Mouse (Mus musculus): ENCODE measurements at regions not wholly inside any gene's neighbourhood (a gene's known extent, or its start where the extent isn't known, plus 50 kb on each side); places are given as distances from the start of the nearest gene placed in this dataset.

DNA sequence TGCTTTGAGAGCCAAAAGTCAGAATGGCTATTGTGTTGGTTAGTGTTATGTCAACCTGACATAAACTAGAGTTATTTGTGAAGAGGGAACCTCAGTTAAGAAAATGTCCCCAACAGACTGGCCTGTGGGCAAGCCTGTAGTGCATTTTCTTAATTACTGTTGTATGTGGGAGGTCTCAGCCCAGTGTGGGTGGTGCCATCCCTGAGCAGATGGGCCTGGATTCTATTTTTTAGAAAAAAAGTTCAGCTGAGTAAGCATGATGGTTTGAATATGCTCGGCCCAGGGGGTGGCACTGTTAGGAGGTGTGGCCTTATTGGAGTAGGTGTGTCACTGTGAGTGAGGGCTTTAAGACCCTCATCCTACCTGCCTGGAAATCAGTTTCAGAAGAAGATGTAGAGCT is 104.0 kb downstream of the Tmem215 start:
- 77% methylated on average over 1 of the region's 1 CpGs for WGBS
- no peak overlapping the region for H3K4me3 ChIP-seq (ENCODE audit: low read depth, low read length)

DNA sequence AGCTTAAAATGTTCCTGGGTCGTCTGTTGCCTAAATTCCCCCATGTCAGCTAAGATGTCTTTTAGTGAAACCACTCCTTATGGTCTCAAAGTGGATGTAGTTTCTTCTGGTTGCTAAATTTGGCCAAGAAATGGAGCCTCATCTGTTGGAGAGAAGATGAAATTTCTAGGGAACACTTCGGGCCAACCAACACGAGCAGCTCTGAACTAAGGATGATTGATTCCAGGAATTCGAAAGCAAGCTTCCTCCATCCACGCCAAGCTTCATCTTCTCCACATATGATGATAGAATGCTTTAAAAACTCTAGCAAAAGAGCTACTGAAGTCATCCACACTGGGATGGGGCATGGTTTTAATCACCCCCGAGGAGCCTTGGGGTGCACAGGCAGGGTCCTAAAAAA is 112.5 kb downstream of the Tmem215 start:
- Histone ChIP-seq H3K9ac (no peak overlapping the region), H3K9me3 (ENCODE audit: low read depth, low read length) (no peaks in the 10 kb centered on the region), H3K36me3 (ENCODE audit: insufficient read depth) (no peaks in the 10 kb centered on the region), H3K4me3 (ENCODE audit: low read depth, low read length) (no peak overlapping the region), H3K4me1 (ENCODE audit: insufficient read depth) (no peaks in the 10 kb centered on the region), H3K27me3 (ENCODE audit: insufficient read depth, low read length) (no peaks in the 10 kb centered on the region), H3K27ac (ENCODE audit: low read depth) (no peak overlapping the region), H3K4me2 (no peak overlapping the region)
- TF ChIP-seq CTCF (IDR thresholded peaks at IDR 0.05; ENCODE audit: low read depth): no peak
- DNase-seq: no peak
- no peak for ATAC-seq (ENCODE audit: insufficient read depth)
- 76% methylated on average over 6 of the region's 6 CpGs for WGBS

More for the DNA sequence above, 104.0 kb downstream of the Tmem215 start:
- ATAC-seq (ENCODE audit: insufficient read depth) (no peak), DNase-seq (no peak)
- no peak overlapping the region for H3K4me2 ChIP-seq
- H3K27ac ChIP-seq (ENCODE audit: low read depth): no peak overlapping the region
- no peaks in the 10 kb centered on the region for H3K4me1 ChIP-seq (ENCODE audit: insufficient read depth)
- H3K27me3 ChIP-seq (ENCODE audit: insufficient read depth, low read length): no peaks in the 10 kb centered on the region
- TF ChIP-seq CTCF (IDR thresholded peaks at IDR 0.05; ENCODE audit: low read depth): no peak
- no peaks in the 10 kb centered on the region for H3K9me3 ChIP-seq (ENCODE audit: low read depth, low read length)
- H3K9ac ChIP-seq: no peak overlapping the region
- H3K36me3 ChIP-seq (ENCODE audit: insufficient read depth): no peaks in the 10 kb centered on the region

GRCm38 (mm10) chr4:40584940-40585571 is 113.1 kb downstream of the Tmem215 start:
- WGBS: 62% methylated on average over 3 of the region's 3 CpGs
- ATAC-seq (ENCODE audit: insufficient read depth) (peak; percentile 87), DNase-seq (peak; percentile 80)
- Histone ChIP-seq H3K4me1 (ENCODE audit: insufficient read depth) (no peaks in the 10 kb centered on the region), H3K27me3 (ENCODE audit: insufficient read depth, low read length) (no peaks in the 10 kb centered on the region), H3K36me3 (ENCODE audit: insufficient read depth) (no peaks in the 10 kb centered on the region), H3K9me3 (ENCODE audit: low read depth, low read length) (no peaks in the 10 kb centered on the region), H3K4me3 (ENCODE audit: low read depth, low read length) (no peak overlapping the region), H3K9ac (no peak overlapping the region), H3K4me2 (no peak overlapping the region), H3K27ac (ENCODE audit: low read depth) (no peak overlapping the region)
- no peak for TF ChIP-seq CTCF (IDR thresholded peaks at IDR 0.05; ENCODE audit: low read depth)

- ATAC-seq (ENCODE audit: insufficient read depth) (no peak), DNase-seq (no peak)
- Histone ChIP-seq H3K27ac (ENCODE audit: low read depth) (no peak overlapping the region), H3K4me1 (ENCODE audit: insufficient read depth) (no peaks in the 10 kb centered on the region), H3K4me2 (no peak overlapping the region), H3K27me3 (ENCODE audit: insufficient read depth, low read length) (no peaks in the 10 kb centered on the region), H3K9ac (no peak overlapping the region), H3K9me3 (ENCODE audit: low read depth, low read length) (no peaks in the 10 kb centered on the region), H3K36me3 (ENCODE audit: insufficient read depth) (no peaks in the 10 kb centered on the region), H3K4me3 (ENCODE audit: low read depth, low read length) (no peak overlapping the region)
- WGBS: 91% methylated on average over 1 of the region's 1 CpGs
- TF ChIP-seq CTCF (IDR thresholded peaks at IDR 0.05; ENCODE audit: low read depth): no peak
Observed at GRCm38 (mm10) chr4:40586045-40586444, 114.1 kb downstream of the Tmem215 start.

DNA sequence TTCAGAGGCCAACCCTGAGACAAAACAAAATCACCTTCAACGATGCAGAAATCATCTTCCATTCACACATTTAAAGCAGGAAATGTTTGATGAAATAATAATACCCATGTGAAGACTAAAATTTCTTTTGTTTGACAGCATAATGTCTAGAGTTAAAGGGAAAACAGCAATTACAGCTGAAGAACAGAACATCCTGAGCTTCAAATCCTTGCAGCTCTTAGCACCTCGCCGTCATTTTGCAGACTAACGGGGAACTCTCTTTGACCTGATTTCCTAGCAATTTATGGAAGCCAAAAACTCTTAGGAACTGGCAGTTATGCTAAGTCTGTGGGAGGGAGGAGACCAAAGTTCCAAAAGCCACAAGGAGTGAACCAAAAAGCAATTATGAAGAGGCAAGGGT is 115.3 kb downstream of the Tmem215 start:
- no peak overlapping the region for H3K9ac ChIP-seq
- TF ChIP-seq CTCF (IDR thresholded peaks at IDR 0.05; ENCODE audit: low read depth): no peak
- 79% methylated on average over 4 of the region's 4 CpGs for WGBS

GRCm38 (mm10) chr4:40593806-40594205 is 109.2 kb downstream of the Aptx start:
- H3K4me3 ChIP-seq (ENCODE audit: low read depth, low read length): no peak overlapping the region
- no peak for DNase-seq
- H3K4me2 ChIP-seq: no peak overlapping the region
- WGBS: 77% methylated on average over 5 of the region's 5 CpGs
- no peaks in the 10 kb centered on the region for H3K4me1 ChIP-seq (ENCODE audit: insufficient read depth)
- no peak for ATAC-seq (ENCODE audit: insufficient read depth)
- no peak for TF ChIP-seq CTCF (IDR thresholded peaks at IDR 0.05; ENCODE audit: low read depth)
- no peak overlapping the region for H3K27ac ChIP-seq (ENCODE audit: low read depth)
- H3K9ac ChIP-seq: no peak overlapping the region
- no peaks in the 10 kb centered on the region for H3K27me3 ChIP-seq (ENCODE audit: insufficient read depth, low read length)
- no peaks in the 10 kb centered on the region for H3K36me3 ChIP-seq (ENCODE audit: insufficient read depth)
- no peaks in the 10 kb centered on the region for H3K9me3 ChIP-seq (ENCODE audit: low read depth, low read length)

More for the DNA sequence above, 115.3 kb downstream of the Tmem215 start:
- Histone ChIP-seq H3K4me2 (no peak overlapping the region), H3K27me3 (ENCODE audit: insufficient read depth, low read length) (no peaks in the 10 kb centered on the region), H3K4me3 (ENCODE audit: low read depth, low read length) (no peak overlapping the region), H3K36me3 (ENCODE audit: insufficient read depth) (no peaks in the 10 kb centered on the region), H3K27ac (ENCODE audit: low read depth) (no peak overlapping the region), H3K9me3 (ENCODE audit: low read depth, low read length) (no peaks in the 10 kb centered on the region), H3K4me1 (ENCODE audit: insufficient read depth) (no peaks in the 10 kb centered on the region)
- no peak for ATAC-seq (ENCODE audit: insufficient read depth)
- DNase-seq: no peak

DNA sequence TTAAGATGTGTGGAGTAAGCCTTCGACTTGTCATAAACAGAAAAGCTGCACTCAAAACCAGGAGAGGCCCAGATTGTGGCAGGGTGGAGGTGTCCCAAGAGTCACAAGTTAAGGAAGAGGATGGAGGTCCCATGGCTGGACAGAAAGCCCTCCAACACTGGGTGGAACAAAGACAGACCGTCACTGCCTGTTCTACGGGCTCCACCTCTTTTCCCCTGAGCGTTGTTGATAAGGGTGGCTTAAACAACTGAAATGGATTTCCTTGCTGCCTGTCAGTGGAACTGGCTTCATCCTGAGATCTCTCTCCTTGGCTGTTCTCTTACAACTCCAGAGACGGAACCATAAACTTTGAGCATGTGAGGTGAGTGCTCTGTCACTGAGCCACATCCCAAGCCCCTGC is 78.0 kb downstream of the Aptx start:
- WGBS: 39% methylated on average over 5 of the region's 5 CpGs
- no peak for TF ChIP-seq CTCF (IDR thresholded peaks at IDR 0.05; ENCODE audit: low read depth)
- no peak overlapping the region for H3K4me3 ChIP-seq (ENCODE audit: low read depth, low read length)
- no peaks in the 10 kb centered on the region for H3K9me3 ChIP-seq (ENCODE audit: low read depth, low read length)
- no peak overlapping the region for H3K4me2 ChIP-seq
- DNase-seq (no peak), ATAC-seq (ENCODE audit: insufficient read depth) (no peak)
- H3K27ac ChIP-seq (ENCODE audit: low read depth): no peak overlapping the region
- H3K36me3 ChIP-seq (ENCODE audit: insufficient read depth): no peaks in the 10 kb centered on the region
- no peaks in the 10 kb centered on the region for H3K27me3 ChIP-seq (ENCODE audit: insufficient read depth, low read length)
- H3K4me1 ChIP-seq (ENCODE audit: insufficient read depth): no peaks in the 10 kb centered on the region
- no peak overlapping the region for H3K9ac ChIP-seq
